Mouse (Mus musculus) leukemia stem cell, adult 10-12 weeks (primary cell): ENCODE data around the gene Arrdc1. TPM values are rescaled to one million over a fixed set of nuclear protein-coding genes. Genes with fewer than 3 reads are reported as not detected.

ENCODE experiments used
- polyA plus RNA-seq: library from polyadenylated mRNA; stranded (reverse); fragments of >175 nt; gene quantifications from 2 replicates; pipeline ENCODE4 v1.2.3, GENCODE M21; 2012; ENCODE audit warnings: low replicate concordance

Gene Arrdc1
- polyA plus RNA-seq = 22.6 and 81.1 TPM in 2 replicates

GRCm38 (mm10) chr2:24935057-24935796 lies at the start of gene Arrdc1:
Arrdc1 (minus strand) TSS chr2:24935252.

GRCm38 (mm10) chr2:24975704-24976297 lies 40.7 kb upstream of the Arrdc1 start, which contains the start of gene Pnpla7:
Pnpla7 (plus strand) TSS chr2:24976033.

GRCm38 (mm10) chr2:24974906-24975703 lies 40.1 kb upstream of the Arrdc1 start, which contains the start of gene Mrpl41:
Mrpl41 (minus strand) TSS chr2:24975098.

GRCm38 (mm10) chr2:24962304-24963000 lies 27.4 kb upstream of the Arrdc1 start, which contains the start of gene Dph7:
Dph7 (plus strand) TSS chr2:24962400.

GRCm38 (mm10) chr2:24949421-24950188 lies 14.6 kb upstream of the Arrdc1 start, which contains the start of gene Zmynd19:
Zmynd19 (plus strand) TSS chr2:24949792.

GRCm38 (mm10) chr2:24918930-24919838 lies 15.9 kb downstream of the Arrdc1 start, which contains the start of gene Ehmt1:
Ehmt1 (minus strand) TSS chr2:24919614.

Other genes with a start within 250 kb of the Arrdc1 start
- gene Cacna1b, start 172.1 kb downstream of the Arrdc1 start, polyA plus RNA-seq = 0.96 TPM in 1 of 2 replicates, not detected in the other
- gene Ehmt1, start 15.6 kb downstream of the Arrdc1 start, polyA plus RNA-seq = 52.3 and 54.3 TPM in 2 replicates
- 14.3 and 15.5 TPM in 2 replicates for gene Zmynd19, start 14.5 kb upstream of the Arrdc1 start, polyA plus RNA-seq
- 5.9 and 10.6 TPM in 2 replicates for gene Dph7, start 27.1 kb upstream of the Arrdc1 start, polyA plus RNA-seq
- gene Mrpl41, start 39.8 kb upstream of the Arrdc1 start, polyA plus RNA-seq = 7.7 and 44.8 TPM in 2 replicates
- 4.3 and 5.1 TPM in 2 replicates for gene Pnpla7, start 40.8 kb upstream of the Arrdc1 start, polyA plus RNA-seq
- gene Nsmf, start 119.1 kb upstream of the Arrdc1 start, polyA plus RNA-seq = 61.2 and 74.4 TPM in 2 replicates
- gene Entpd8, start 145.1 kb upstream of the Arrdc1 start, polyA plus RNA-seq = not detected in 2 replicates
- not detected in 2 replicates for gene Noxa1, start 159.9 kb upstream of the Arrdc1 start, polyA plus RNA-seq
- 24.8 and 34.7 TPM in 2 replicates for gene Nrarp, start 245.5 kb upstream of the Arrdc1 start, polyA plus RNA-seq